ENCODE assay signal across 8 mouse cellular contexts in the genomic region with DNA sequence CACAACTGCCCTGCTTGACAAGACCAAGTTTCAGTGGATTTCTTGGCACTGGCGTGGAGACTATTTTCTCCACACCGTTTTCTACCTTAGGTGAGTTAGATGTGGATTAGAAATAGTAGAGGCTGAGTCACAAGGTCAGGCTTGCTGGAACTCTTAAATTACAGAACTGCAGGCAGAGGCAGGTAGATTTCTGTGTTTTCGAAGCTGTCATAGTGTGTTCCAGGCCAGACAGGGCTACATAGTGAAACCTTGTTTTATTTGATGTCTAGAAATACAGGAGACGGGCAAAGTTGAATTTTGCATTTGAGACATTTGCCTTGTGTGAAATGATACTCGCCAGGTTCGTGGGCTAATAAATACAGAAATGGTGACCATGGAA. TPM values are rescaled to one million over a fixed set of nuclear protein-coding genes. Genes with fewer than 3 reads are reported as not detected.
A peak's percentile ranks its signal among the peaks of the same experiment; 100 is the strongest.
DNase-seq lines count a peak whose midpoint lies in the region; ATAC-seq and TF ChIP-seq lines count a peak whose summit lies in the region.

No protein-coding gene starts in this region.

- DNase-seq in heart, postnatal 25 days (ENCODE audit: low spot score): no peak
- DNase-seq in G1E (ENCODE audit: low spot score): no peak
- DNase-seq in hindbrain, embryonic 11.5 days (ENCODE audit: low spot score): no peak
- DNase-seq in thymus, postnatal 0 days (ENCODE audit: low spot score): no peak
- DNase-seq in adrenal gland, postnatal 36 days: no peak

- 50% methylated on average over 6 of the region's 6 CpGs for WGBS in heart, embryonic 11.5 days (ENCODE audit: insufficient replicate concordance)
- WGBS in hindbrain, embryonic 11.5 days: 58% methylated on average over 6 of the region's 6 CpGs
- 58% methylated on average over 6 of the region's 6 CpGs for WGBS in macrophage (ENCODE audit: missing documents)

- peak overlapping the region; percentile 66 for H3K4me3 ChIP-seq in heart, embryonic 11.5 days (ENCODE audit: low read depth, low read length)
- H3K4me3 ChIP-seq in G1E (ENCODE audit: low read depth, low read length) (peak overlapping the region; percentile 75), macrophage (ENCODE audit: inconsistent target) (peak overlapping the region; percentile 89)
- peak overlapping the region; percentile 59 for H3K4me3 ChIP-seq in hindbrain, embryonic 11.5 days (ENCODE audit: low read depth, low read length)

- no peak overlapping the region for H3K27ac ChIP-seq in heart, embryonic 11.5 days (ENCODE audit: low read depth, low read length)
- H3K27ac ChIP-seq in hindbrain, embryonic 11.5 days (ENCODE audit: low read depth, low read length): no peak overlapping the region
- no peak overlapping the region for H3K27ac ChIP-seq in macrophage

- no peaks in the 10 kb centered on the region for H3K9me3 ChIP-seq in heart, embryonic 11.5 days (replicated peaks; ENCODE audit: control insufficient read depth, low read length)
- H3K9me3 ChIP-seq in G1E (replicated peaks): no peaks in the 10 kb centered on the region
- H3K9me3 ChIP-seq in hindbrain, embryonic 11.5 days (ENCODE audit: control insufficient read depth, low read length): no peaks in the 10 kb centered on the region

- intact Hi-C loops in heart, postnatal 25 days (cut with DNase I): loop anchor here (2.0 to 10.0 kb wide), 3 partner anchors 49 to 834 kb away; a partner anchor contains a TSS

- ATAC-seq in heart, embryonic 11.5 days (replicated peaks; ENCODE audit: insufficient number of reproducible peaks, low FRiP score, low TSS enrichment): no peak
- ATAC-seq in G1E (ENCODE audit: extremely low read depth, insufficient number of reproducible peaks, low FRiP score, poor library complexity, severe bottlenecking): no peak
- ATAC-seq in hindbrain, embryonic 11.5 days (ENCODE audit: low FRiP score): no peak; the same call in 1 of the 2 replicates
- ATAC-seq in erythroid progenitor cell, adult 5-6 weeks (replicated peaks; ENCODE audit: low FRiP score, poor library complexity, severe bottlenecking): no peak

- H3K9ac ChIP-seq in heart, embryonic 11.5 days (ENCODE audit: low read depth, low read length): no peak overlapping the region
- no peak overlapping the region for H3K9ac ChIP-seq in hindbrain, embryonic 11.5 days (ENCODE audit: low read depth, low read length)

- H3K4me1 ChIP-seq in heart, embryonic 11.5 days (ENCODE audit: control insufficient read depth, insufficient read depth, low read length): 0 out of 2 replicates have a peak, but pooled peaks cover 2% of the 10 kb centered on the region
- peaks cover 28% of the 10 kb centered on the region for H3K4me1 ChIP-seq in G1E (ENCODE audit: insufficient read depth, low read depth, low read length)
- no peaks in the 10 kb centered on the region for H3K4me1 ChIP-seq in hindbrain, embryonic 11.5 days (replicated peaks; ENCODE audit: control insufficient read depth, insufficient read depth, low read length)

- no peaks in the 10 kb centered on the region for H3K27me3 ChIP-seq in heart, embryonic 11.5 days (ENCODE audit: control insufficient read depth, insufficient read depth, low read length)
- H3K27me3 ChIP-seq in G1E (ENCODE audit: insufficient read depth, low read length): no peaks in the 10 kb centered on the region
- no peaks in the 10 kb centered on the region for H3K27me3 ChIP-seq in hindbrain, embryonic 11.5 days (ENCODE audit: control insufficient read depth, insufficient read depth, low read length)

- TF ChIP-seq CTCF in G1E (IDR thresholded peaks at IDR 0.05; ENCODE audit: low read depth, low read length): no peak

- H3K36me3 ChIP-seq in heart, embryonic 11.5 days (ENCODE audit: control insufficient read depth, insufficient read depth, low read length): no peaks in the 10 kb centered on the region
- peaks cover 48% of the 10 kb centered on the region for H3K36me3 ChIP-seq in G1E (replicated peaks)
- no peaks in the 10 kb centered on the region for H3K36me3 ChIP-seq in hindbrain, embryonic 11.5 days (ENCODE audit: control insufficient read depth, insufficient read depth, low read length)
- H3K36me3 ChIP-seq in macrophage (ENCODE audit: inconsistent target): peaks cover 26% of the 10 kb centered on the region

- peak overlapping the region; percentile 64 for H3K4me2 ChIP-seq in heart, embryonic 11.5 days
- H3K4me2 ChIP-seq in hindbrain, embryonic 11.5 days (replicated peaks; ENCODE audit: low read depth, low read length): no peak overlapping the region; the same call in 1 of the 2 replicates

- H3K79me2 ChIP-seq in macrophage (ENCODE audit: inconsistent target): peaks cover 15% of the 10 kb centered on the region

RNA-seq across cellular contexts. Expression of a gene that starts 0.3 kb away (rescaled TPM):
- polyA plus RNA-seq in heart, embryonic 11.5 days (2014; fragmentation: Nextera tagmentation; extraction: Ambion mirVana): 7.6 and 9.7 TPM in 2 replicates
- total RNA-seq in heart, postnatal 25 days (2021): 1 to 10 TPM; 3.0 to 3.7 TPM
- 8.5 and 15.0 TPM in 2 replicates for total RNA-seq in G1E (2014; fragmentation: Nextera tagmentation)
- total RNA-seq in G1E (2017): 18.6 and 19.1 TPM in 2 replicates
- 1.9 and 3.4 TPM in 2 replicates for polyA plus RNA-seq in G1E (2012)
- 18.1 and 19.9 TPM in 2 replicates for polyA plus RNA-seq in hindbrain, embryonic 11.5 days (2014; fragmentation: Nextera tagmentation; extraction: Ambion mirVana)
- 10 to 100 TPM in 17 of 26 experiments, 1 to 10 TPM in 9; 2.7 to 23.1 (median 14.1) TPM for total RNA-seq in macrophage (2018; cell fraction: chromatin; rRNA removed)
- total RNA-seq in macrophage (2018; cell fraction: cytosol; rRNA removed): 10 to 100 TPM in 1 of 26 experiments, 1 to 10 TPM in 25; 3.7 to 10.3 (median 7.7) TPM
- 10 to 100 TPM in 12 of 26 experiments, 1 to 10 TPM in 14; 2.5 to 20.7 (median 9.2) TPM for total RNA-seq in macrophage (2018; cell fraction: nucleus; rRNA removed)
- polyA plus RNA-seq in macrophage (2018): 7.1 to 9.2 TPM (median 8.7 TPM) in 3 replicates
- 1.1 and 8.4 TPM in 2 replicates for total RNA-seq in erythroid progenitor cell, adult 5-6 weeks (2015; ENCODE audit: low replicate concordance)
- total RNA-seq in erythroid progenitor cell, adult 5-6 weeks (2017; ENCODE audit: low replicate concordance): 2.6 TPM in 2 replicates
- 13.8 and 17.3 TPM in 2 replicates for polyA plus RNA-seq in thymus, postnatal 0 days (2015; fragmentation: Nextera tagmentation; extraction: Ambion mirVana)
- 10 to 100 TPM; 12.8 to 14.0 TPM for total RNA-seq in adrenal gland, postnatal 36 days (2021)

RNA-seq across cellular contexts. Expression of a gene that starts 15.0 kb away (rescaled TPM):
- polyA plus RNA-seq in heart, embryonic 11.5 days (2014; fragmentation: Nextera tagmentation; extraction: Ambion mirVana): 0.61 and 0.67 TPM in 2 replicates
- total RNA-seq in heart, postnatal 25 days (2021): under 1 TPM; 0.18 to 0.39 TPM
- total RNA-seq in G1E (2014; fragmentation: Nextera tagmentation) (10.0 and 15.4 TPM in 2 replicates), G1E (2017) (9.2 and 10.5 TPM in 2 replicates)
- polyA plus RNA-seq in G1E (2012) (0.16 and 0.22 TPM in 2 replicates), macrophage (2018) (0.58 to 1.2 TPM (median 0.62 TPM) in 3 replicates)
- 7.6 and 9.6 TPM in 2 replicates for polyA plus RNA-seq in hindbrain, embryonic 11.5 days (2014; fragmentation: Nextera tagmentation; extraction: Ambion mirVana)
- total RNA-seq in macrophage (2018; cell fraction: chromatin; rRNA removed): 1 to 10 TPM in 11 of 26 experiments, under 1 TPM in 12, not detected in 3; 0.12 to 2.5 (median 0.92) TPM
- 1 to 10 TPM in 1 of 26 experiments, under 1 TPM in 25; 0.05 to 1.1 (median 0.47) TPM for total RNA-seq in macrophage (2018; cell fraction: cytosol; rRNA removed)
- 1 to 10 TPM in 9 of 26 experiments, under 1 TPM in 15, not detected in 2; 0.24 to 2.2 (median 0.72) TPM for total RNA-seq in macrophage (2018; cell fraction: nucleus; rRNA removed)
- not detected in 2 replicates for total RNA-seq in erythroid progenitor cell, adult 5-6 weeks (2015; ENCODE audit: low replicate concordance)
- total RNA-seq in erythroid progenitor cell, adult 5-6 weeks (2017; ENCODE audit: low replicate concordance): 0.39 and 0.53 TPM in 2 replicates
- polyA plus RNA-seq in thymus, postnatal 0 days (2015; fragmentation: Nextera tagmentation; extraction: Ambion mirVana): 2.3 TPM in 2 replicates
- under 1 TPM; 0.36 to 0.63 TPM for total RNA-seq in adrenal gland, postnatal 36 days (2021)

RNA-seq across cellular contexts. Expression of a gene that starts 49.5 kb away (rescaled TPM):
- 1.5 and 2.0 TPM in 2 replicates for polyA plus RNA-seq in heart, embryonic 11.5 days (2014; fragmentation: Nextera tagmentation; extraction: Ambion mirVana)
- total RNA-seq in heart, postnatal 25 days (2021): 1 to 10 TPM; 1.7 to 2.1 TPM
- total RNA-seq in G1E (2014; fragmentation: Nextera tagmentation) (2.4 and 3.4 TPM in 2 replicates), G1E (2017) (1.9 and 2.1 TPM in 2 replicates)
- polyA plus RNA-seq in G1E (2012) (0.21 and 0.22 TPM in 2 replicates), macrophage (2018) (1.4 to 3.5 TPM (median 1.5 TPM) in 3 replicates)
- 3.4 and 4.4 TPM in 2 replicates for polyA plus RNA-seq in hindbrain, embryonic 11.5 days (2014; fragmentation: Nextera tagmentation; extraction: Ambion mirVana)
- 10 to 100 TPM in 1 of 26 experiments, 1 to 10 TPM in 20, under 1 TPM in 5; 0.58 to 10.9 (median 3.0) TPM for total RNA-seq in macrophage (2018; cell fraction: chromatin; rRNA removed)
- 1 to 10 TPM in 15 of 26 experiments, under 1 TPM in 11; 0.19 to 2.5 (median 1.5) TPM for total RNA-seq in macrophage (2018; cell fraction: cytosol; rRNA removed)
- total RNA-seq in macrophage (2018; cell fraction: nucleus; rRNA removed): 1 to 10 TPM in 18 of 26 experiments, under 1 TPM in 6, not detected in 2; 0.44 to 7.9 (median 1.7) TPM
- total RNA-seq in erythroid progenitor cell, adult 5-6 weeks (2015; ENCODE audit: low replicate concordance): 1.1 TPM in 1 of 2 replicates, not detected in the other
- total RNA-seq in erythroid progenitor cell, adult 5-6 weeks (2017; ENCODE audit: low replicate concordance): not detected in 2 replicates
- polyA plus RNA-seq in thymus, postnatal 0 days (2015; fragmentation: Nextera tagmentation; extraction: Ambion mirVana): 1.2 and 1.5 TPM in 2 replicates
- total RNA-seq in adrenal gland, postnatal 36 days (2021): 1 to 10 TPM; 1.7 to 1.8 TPM
